7 mouse cellular contexts compared by ENCODE assay signal in the genomic region with DNA sequence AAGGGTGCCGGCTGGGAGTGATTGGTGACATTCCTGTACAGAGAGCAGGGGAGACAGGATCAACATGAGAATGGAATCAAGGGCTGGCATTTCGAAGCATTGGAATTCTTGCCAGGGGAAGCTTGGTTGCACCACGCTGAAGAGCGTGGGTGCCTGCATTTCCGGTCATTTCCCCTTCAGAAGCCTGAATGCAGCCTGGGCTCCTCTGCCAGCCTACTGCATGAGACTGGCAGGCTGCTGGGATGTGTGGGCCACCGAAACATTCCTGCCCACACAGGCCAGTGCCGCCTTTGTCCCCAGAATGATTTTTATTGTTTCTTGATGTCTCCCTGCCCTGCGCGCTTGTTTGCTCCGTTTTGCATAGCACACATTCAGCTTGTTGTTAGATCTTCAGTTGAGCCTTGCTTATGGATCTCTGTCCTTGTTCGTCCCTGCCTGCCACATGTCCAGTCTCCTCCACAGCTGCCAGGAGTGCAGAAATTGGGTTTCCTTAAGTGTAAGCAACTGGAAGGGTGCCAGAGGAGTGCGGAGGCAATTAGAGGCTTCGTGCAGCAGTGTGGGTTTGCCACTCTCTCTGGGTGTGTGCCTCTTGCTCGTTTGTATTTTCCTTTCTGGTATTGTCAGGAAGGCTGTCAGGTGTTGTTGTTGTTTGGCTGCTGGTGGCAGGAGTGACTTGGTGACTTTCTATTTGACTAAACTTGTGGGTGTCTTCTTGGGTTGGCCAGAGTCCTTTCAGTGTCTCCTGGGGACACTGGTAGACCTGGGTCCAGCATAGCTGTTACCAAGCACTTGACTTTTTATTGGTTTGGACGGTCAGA.
DNase-seq lines count a peak whose midpoint lies in the region; ATAC-seq and TF ChIP-seq lines count a peak whose summit lies in the region.

No protein-coding gene starts in this region.

- TF ChIP-seq CTCF in brain, embryonic 14.5 days (IDR thresholded peaks at IDR 0.05; ENCODE audit: borderline replicate concordance, extremely low read depth, insufficient read depth, insufficient read length), result no peak

- no peak for ATAC-seq in inflammation-experienced regulatory T-cells, adult 6 months

- no peak for TF ChIP-seq POLR2A in brain, embryonic 14.5 days (IDR thresholded peaks at IDR 0.05; ENCODE audit: borderline replicate concordance, extremely low read depth, insufficient read depth, insufficient read length, poor library complexity, severe bottlenecking)

- 22% methylated on average over 15 of the region's 15 CpGs for whole genome bisulfite sequencing in large intestine, adult 2 months

- DNase-seq in layer of hippocampus, adult 9-11 months, result peak; percentile 52
- DNase-seq in layer of hippocampus, postnatal 36 days, result no peak
- DNase-seq in brain, embryonic 14.5 days (ENCODE audit: low read depth), result peak; percentile 89
- peak; percentile 7 for DNase-seq in fat pad, adult 2 months (ENCODE audit: extremely low read depth, low read depth, low spot score)
- peak; percentile 48 for DNase-seq in large intestine, adult 2 months (ENCODE audit: low read depth, low spot score)
- DNase-seq in right cerebral cortex, adult 18-20 months, result peak; percentile 50

Comparison
In these comparisons a context has a peak if more than half of its experiments do, and no peak if none do; other contexts are left out.
1. DNase-seq: peak in layer of hippocampus, adult 9-11 months (single experiment), brain, embryonic 14.5 days (single experiment), fat pad, adult 2 months (single experiment), large intestine, adult 2 months (single experiment) and right cerebral cortex, adult 18-20 months (single experiment); none in layer of hippocampus, postnatal 36 days (0 of 2).